Mouse (Mus musculus) heart, postnatal 10 days (tissue): ENCODE data around the gene Arhgap31. TPM values are rescaled to one million over a fixed set of nuclear protein-coding genes. Genes with fewer than 3 reads are reported as not detected.

Experiments used
- DNase-seq, 2 experiments: peaks; one replicate each; pipeline ENCODE4 v3.0.0; 2021
- intact Hi-C: fragments of 180-260 bp; cut with DNase I; formaldehyde crosslinking; loops from one replicate; pipeline ENCODE4 v1.15.1; 2025
- total RNA-seq, 2 experiments: library from RNA; stranded (reverse); gene quantifications; 2 replicates each; pipeline ENCODE4 v1.2.3; 2021

Gene Arhgap31
- total RNA-seq, 2 experiments from 2014 or later: 58.3 to 65.7 TPM

DNA sequence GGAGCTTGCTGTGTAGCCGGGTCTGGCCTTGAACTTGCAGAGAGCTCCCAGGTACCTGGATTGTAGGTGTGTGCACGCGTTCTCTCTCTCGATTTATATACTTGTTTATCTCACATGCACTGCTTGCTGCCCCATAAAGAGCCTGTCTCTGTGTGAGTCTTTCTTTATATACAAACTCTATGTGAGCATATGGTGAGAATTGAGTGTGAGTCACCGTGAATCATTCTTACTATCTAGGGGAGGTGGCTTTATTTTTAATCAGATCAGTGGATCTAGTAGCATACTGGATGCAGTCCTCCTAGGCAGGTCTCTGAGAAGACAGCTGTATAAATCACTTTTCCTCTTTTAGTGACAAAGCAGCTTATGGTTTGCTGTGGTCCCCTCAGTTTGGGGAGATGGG is 144.9 kb downstream of the Arhgap31 start:
- no peak for DNase-seq
- intact Hi-C loops: no loop called here

DNA sequence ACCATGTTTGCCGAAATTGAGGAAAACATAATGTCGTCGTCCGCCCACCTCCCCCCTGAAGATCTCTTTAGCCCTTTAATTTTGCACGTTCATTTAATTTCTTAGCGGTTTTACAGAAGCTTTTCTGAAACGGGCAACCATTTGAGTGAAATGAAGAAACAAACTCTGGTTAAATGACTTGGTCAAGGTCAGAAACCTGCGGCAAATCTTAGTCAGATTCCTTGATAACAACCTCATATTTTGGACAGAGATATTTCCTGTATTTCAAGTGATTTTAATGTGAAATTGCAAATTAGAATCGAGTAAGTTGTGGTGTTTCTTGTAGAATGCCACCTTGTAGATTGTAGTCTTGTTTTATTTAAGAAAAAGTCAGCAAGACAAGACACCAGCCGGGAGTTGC is 149.6 kb downstream of the Arhgap31 start:
- intact Hi-C loops: no loop called here
- DNase-seq: no peak

DNA sequence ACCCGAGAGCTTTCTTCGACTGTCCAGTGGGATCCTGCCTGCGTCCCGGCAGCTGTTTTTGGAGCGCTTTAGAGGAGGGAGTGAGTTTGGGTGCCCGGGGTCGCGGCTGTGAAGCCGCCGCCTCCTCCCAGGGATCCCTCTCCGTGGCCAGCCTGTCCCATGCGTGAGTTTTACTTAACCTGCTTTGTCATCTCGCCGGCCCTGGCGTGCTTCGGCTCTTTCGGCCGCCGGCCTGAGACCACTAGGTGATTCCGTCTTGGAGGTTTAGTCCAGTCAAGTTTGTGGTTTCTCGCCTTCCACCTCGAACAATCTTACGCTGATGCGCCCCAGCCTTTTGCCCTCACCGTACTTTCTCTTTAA is 150.1 kb downstream of the Arhgap31 start:
- DNase-seq: no peak
- intact Hi-C loops: no loop called here

DNA sequence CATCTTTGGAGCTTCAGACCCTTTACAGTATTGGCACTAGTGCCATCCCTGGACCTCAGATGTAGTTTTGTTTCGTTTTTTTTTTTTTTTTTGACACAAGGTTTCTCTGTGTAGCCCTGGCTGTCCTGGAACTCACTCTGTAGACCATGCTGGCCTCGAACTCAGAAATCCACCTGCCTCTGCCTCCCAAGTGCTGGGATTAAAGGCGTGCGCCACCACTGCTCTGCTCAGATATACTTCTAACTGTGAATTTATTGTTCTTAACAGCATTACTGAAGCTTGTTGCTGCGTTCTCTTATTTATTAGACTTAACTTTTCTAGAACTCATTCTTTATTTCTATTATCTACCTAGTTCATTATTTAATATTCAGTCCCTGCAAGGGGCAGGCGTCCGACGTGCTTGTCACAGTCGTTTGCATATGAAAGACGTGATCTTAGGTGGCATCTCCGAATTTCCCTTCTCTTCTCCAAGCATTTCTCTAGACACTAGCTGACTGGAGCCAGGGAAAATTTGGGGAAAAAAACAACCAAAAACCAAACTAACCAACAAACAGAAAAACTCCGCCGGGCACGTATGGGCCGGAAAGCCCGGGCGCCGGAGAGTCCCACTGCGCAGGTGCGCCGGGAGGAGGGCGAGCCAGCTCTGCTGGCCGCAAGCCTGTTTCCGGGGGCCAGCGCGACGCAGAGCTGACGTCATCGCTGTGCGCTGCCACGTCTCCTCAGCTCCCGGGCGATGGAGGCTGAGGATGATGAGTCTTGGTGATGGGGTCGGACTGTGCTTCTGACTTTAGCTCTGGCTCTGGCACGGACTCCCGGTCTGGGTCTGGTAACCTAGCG is 150.7 kb downstream of the Arhgap31 start:
- intact Hi-C loops: no loop called here
- DNase-seq: peak; percentile 96 to 97

DNA sequence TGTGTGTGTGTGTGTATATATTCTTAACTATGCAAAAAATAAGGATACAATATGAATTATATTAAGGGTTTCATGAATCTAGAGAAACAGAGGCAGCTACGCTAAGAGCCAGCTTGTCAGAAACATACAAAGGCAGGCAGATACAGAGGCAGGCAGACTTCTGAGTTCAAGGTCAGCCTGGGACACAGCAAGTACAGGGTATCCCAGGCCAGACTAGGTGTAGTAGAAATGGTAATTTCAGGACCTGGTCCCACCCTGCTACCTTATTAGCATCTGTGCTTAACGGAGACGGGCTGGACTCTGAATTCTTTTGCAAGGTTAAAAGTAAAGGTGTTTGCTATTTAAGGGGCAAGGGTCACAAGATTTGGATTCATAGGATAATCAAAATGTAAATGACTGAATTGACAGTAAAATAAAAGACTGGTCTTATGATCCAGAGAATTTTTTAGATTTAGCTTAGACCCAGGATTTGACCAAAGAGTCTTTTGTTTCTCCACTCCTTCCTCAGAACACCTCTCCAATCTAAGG is 154.8 kb downstream of the Arhgap31 start, which contains the start of gene Tmem39a:
Gene Tmem39a, plus strand, starts transcription at position 478 of the 528 bp plus-strand sequence.
- DNase-seq: no peak
- intact Hi-C loops: no loop called here

DNA sequence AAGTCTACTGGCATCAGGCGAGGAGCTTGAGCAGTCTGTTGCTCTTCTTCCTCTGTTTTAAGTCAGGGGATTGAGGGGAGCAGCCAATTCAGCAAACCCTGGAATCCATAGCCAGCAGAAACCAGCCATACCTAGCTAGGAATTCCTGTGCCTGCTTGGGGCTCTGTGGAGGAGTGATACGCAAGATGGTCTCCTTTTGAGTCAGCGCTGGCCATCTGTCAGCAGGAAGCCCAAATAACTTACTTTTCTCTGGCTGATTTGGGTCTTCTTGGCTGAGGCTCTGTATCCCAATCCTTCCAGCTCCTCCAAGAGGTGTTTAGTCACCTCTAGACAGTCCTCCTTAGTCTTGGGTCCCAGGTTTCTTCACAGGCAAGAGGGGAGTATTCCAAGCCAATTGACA is 157.1 kb downstream of the Arhgap31 start:
- intact Hi-C loops: no loop called here
- no peak for DNase-seq

DNA sequence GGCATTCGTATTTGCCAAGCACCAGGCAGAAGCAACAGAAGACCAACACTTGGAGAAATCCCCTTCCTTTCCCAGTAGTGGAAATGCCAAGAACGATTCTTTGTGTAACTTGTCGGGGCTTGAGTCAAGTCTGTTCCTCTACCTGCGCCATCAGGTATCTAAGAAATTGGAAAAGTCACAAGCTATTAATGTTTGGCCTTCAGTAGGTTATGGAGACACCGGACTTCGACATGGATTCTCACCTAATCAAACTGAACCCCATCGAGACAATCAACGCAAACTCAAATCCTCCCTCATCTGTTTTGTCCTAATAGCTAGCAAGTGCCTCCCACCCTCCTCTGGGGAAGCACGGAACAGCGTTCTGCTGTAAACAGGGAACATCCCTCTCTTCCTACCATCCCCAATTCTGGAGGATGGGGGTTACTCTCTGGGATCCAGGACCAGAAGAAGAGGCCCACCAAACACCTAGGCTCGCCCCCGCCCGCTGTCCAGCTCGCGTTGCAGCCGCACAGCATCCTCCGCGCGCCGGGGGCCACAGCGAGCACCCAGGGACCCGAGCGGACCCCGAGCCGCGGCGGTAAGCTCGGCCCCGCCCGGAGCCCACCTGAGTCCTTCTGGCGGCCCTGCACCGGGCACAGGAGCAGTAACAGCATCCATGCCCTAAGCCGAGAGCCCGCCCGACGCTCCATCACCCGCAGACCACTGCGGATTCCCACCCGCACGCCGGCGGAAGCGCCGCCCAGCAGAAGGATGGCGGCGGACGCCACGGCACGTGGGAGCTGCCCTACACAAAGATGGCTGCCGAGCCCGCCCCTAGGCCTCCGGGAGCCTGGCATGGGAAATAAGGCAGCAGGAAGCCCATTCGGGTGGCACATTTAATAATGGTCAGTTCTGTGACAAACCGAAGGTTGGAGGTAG is 163.3 kb downstream of the Arhgap31 start, which contains the start of gene Poglut1:
Gene Poglut1, minus strand, starts transcription at position 780 of the 918 bp plus-strand sequence.
- intact Hi-C loops: no loop called here
- peak; percentile 78 to 85 for DNase-seq

Other genes starting within 250 kb of the Arhgap31 start
- gene Timmdc1, start 190.6 kb downstream of the Arhgap31 start, total RNA-seq: 10 to 100 TPM; 54.1 to 59.0 TPM
- gene Poglut1, start 163.0 kb downstream of the Arhgap31 start, total RNA-seq: 10 to 100 TPM; 14.0 to 15.5 TPM
- gene Tmem39a, start 154.6 kb downstream of the Arhgap31 start, total RNA-seq: 10 to 100 TPM; 24.2 to 30.8 TPM
- gene B4galt4, start 29.0 kb upstream of the Arhgap31 start, total RNA-seq: 10 to 100 TPM; 10.1 to 13.0 TPM
- gene Upk1b, start 87.1 kb upstream of the Arhgap31 start, total RNA-seq: 1 to 10 TPM; 6.2 to 7.9 TPM
- gene 4930435E12Rik, start 115.5 kb upstream of the Arhgap31 start, total RNA-seq: not detected
- under 1 TPM; 0.42 to 0.57 TPM for gene Igsf11, start 179.4 kb upstream of the Arhgap31 start, total RNA-seq